Mouse (Mus musculus) adrenal gland, adult (tissue): ENCODE measurements around the gene Mrps12.
"Not testable (repeated sequence)": the region's sequence is repeated elsewhere in the genome, so short reads cannot be mapped to it uniquely, and the experiment has no call there.

ENCODE experiments used
- DNase-seq, 2 experiments: peaks; one replicate each; pipeline ENCODE4 v3.0.0; 2022 to 2023; ENCODE audit warnings: low spot score in 1 of 2; ENCODE audit not compliant: inconsistent age in 2 of 2

The Mrps12 gene

GRCm38 (mm10) chr7:28714667-28715066 lies 27.0 kb downstream of the Mrps12 start:
- DNase-seq: no peak

GRCm38 (mm10) chr7:28710962-28711361 lies 30.7 kb downstream of the Mrps12 start:
- no peak for DNase-seq

GRCm38 (mm10) chr7:28709454-28709853 lies 32.2 kb downstream of the Mrps12 start:
- no peak for DNase-seq

GRCm38 (mm10) chr7:28702601-28703143 lies 38.9 kb downstream of the Mrps12 start:
- DNase-seq: no peak

- not testable (repeated sequence) for DNase-seq
Observed at GRCm38 (mm10) chr7:28701306-28701705, 40.3 kb downstream of the Mrps12 start.

GRCm38 (mm10) chr7:28700269-28700668 lies 41.4 kb downstream of the Mrps12 start:
- DNase-seq: no peak

GRCm38 (mm10) chr7:28697277-28697676 lies 44.3 kb downstream of the Mrps12 start:
- no peak for DNase-seq

GRCm38 (mm10) chr7:28694966-28695511 lies 46.6 kb downstream of the Mrps12 start:
- no peak for DNase-seq

GRCm38 (mm10) chr7:28694423-28694822 lies 47.2 kb downstream of the Mrps12 start:
- DNase-seq: no peak

GRCm38 (mm10) chr7:28693321-28693966 lies 48.2 kb downstream of the Mrps12 start:
- peak; percentile 72 to 84 for DNase-seq

- peak in 1 of 2 experiments; percentile 24 for DNase-seq
Observed at GRCm38 (mm10) chr7:28692545-28693320, 48.9 kb downstream of the Mrps12 start, which contains the start of gene Fbxo27. Fbxo27 (plus strand) TSS chr7:28692849.

GRCm38 (mm10) chr7:28691075-28691474 lies 50.5 kb downstream of the Mrps12 start:
- no peak for DNase-seq
